Mouse (Mus musculus): ENCODE data around the gene Unc50.

- no peak for TF ChIP-seq POLR2A (IDR thresholded peaks at IDR 0.05; ENCODE audit: low read depth, low read length)
- TF ChIP-seq CTCF (IDR thresholded peaks at IDR 0.05; ENCODE audit: borderline replicate concordance, insufficient read depth, low read length), result no peak
These were observed 6.5 kb downstream of the Unc50 start for GRCm38 (mm10) chr1:37436419-37436818.

All from embryonic fibroblast, embryonic 13.5 days (primary cell).